In genomic region chr11:55329868-55330772, GRCm38 (mm10) we compare ENCODE assay signal across 15 mouse cellular contexts. TPM values are rescaled to one million over a fixed set of nuclear protein-coding genes. Genes with fewer than 3 reads are reported as not detected.
A peak's percentile ranks its signal among the peaks of the same experiment; 100 is the strongest.
DNase-seq lines count a peak whose midpoint lies in the region; ATAC-seq lines count a peak whose summit lies in the region.
"Had no signal": no experiment of that assay in that cellular context is flagged by ENCODE, and none has a peak within 500 bp of the region (broad histone marks: within the 10 kb centered on the region; RNA-seq: fewer than 3 reads in every experiment).

No protein-coding gene starts in this region.

- H3K4me3 ChIP-seq in kidney, embryonic 15.5 days (replicated peaks), result no peak overlapping the region
- no peak overlapping the region for H3K4me3 ChIP-seq in stomach, embryonic 14.5 days (ENCODE audit: low read depth, low read length)
- H3K4me3 ChIP-seq: forebrain, embryonic 12.5 days; liver, embryonic 12.5 days had no signal

- H3K4me2 ChIP-seq in kidney, embryonic 15.5 days, result no peak overlapping the region
- no peak overlapping the region for H3K4me2 ChIP-seq in stomach, embryonic 14.5 days (replicated peaks; ENCODE audit: low read depth, low read length)
- H3K4me2 ChIP-seq: forebrain, embryonic 12.5 days; liver, embryonic 12.5 days had no signal

- no peaks in the 10 kb centered on the region for H3K36me3 ChIP-seq in kidney, embryonic 15.5 days
- no peaks in the 10 kb centered on the region for H3K36me3 ChIP-seq in stomach, embryonic 14.5 days (ENCODE audit: control insufficient read depth, insufficient read depth, low read length)
- H3K36me3 ChIP-seq: forebrain, embryonic 12.5 days; G1E; liver, embryonic 12.5 days had no signal

- WGBS in kidney, embryonic 15.5 days, result 48% methylated on average over 16 of the region's 16 CpGs
- 55% methylated on average over 16 of the region's 16 CpGs for WGBS in stomach, embryonic 14.5 days

- H3K27ac ChIP-seq in kidney, embryonic 15.5 days, result peak overlapping the region; percentile 62; the same call in 1 of the 2 replicates
- peak overlapping the region; percentile 50; the same call in 1 of the 2 replicates for H3K27ac ChIP-seq in stomach, embryonic 14.5 days (ENCODE audit: low read length)
- H3K27ac ChIP-seq: forebrain, embryonic 12.5 days; liver, embryonic 12.5 days had no signal

- H3K9ac ChIP-seq in kidney, embryonic 15.5 days, result no peak overlapping the region
- no peak overlapping the region for H3K9ac ChIP-seq in stomach, embryonic 14.5 days (replicated peaks; ENCODE audit: low read depth, low read length)
- H3K9ac ChIP-seq: forebrain, embryonic 12.5 days; liver, embryonic 12.5 days had no signal

- ATAC-seq in kidney, embryonic 15.5 days (replicated peaks; ENCODE audit: low FRiP score), result peak; percentile 36; the same call in 1 of the 2 replicates
- peak; percentile 35; the same call in 1 of the 2 replicates for ATAC-seq in stomach, embryonic 14.5 days (ENCODE audit: insufficient number of reproducible peaks, insufficient read depth, low FRiP score, low read depth)
- ATAC-seq: liver, embryonic 12.5 days had no signal

- H3K4me1 ChIP-seq in kidney, embryonic 15.5 days, result peaks cover 20% of the 10 kb centered on the region
- H3K4me1 ChIP-seq in stomach, embryonic 14.5 days (ENCODE audit: control insufficient read depth, insufficient read depth, low read length), result peaks cover 7% of the 10 kb centered on the region; the same call in 1 of the 2 replicates
- H3K4me1 ChIP-seq: liver, embryonic 12.5 days had no signal

- DNase-seq in gastrocnemius, adult 18-20 months (ENCODE audit: low spot score), result peak; percentile 3
- DNase-seq in gastrocnemius, adult 8-10 months (ENCODE audit: low spot score in 2 of 2), result no peak
- DNase-seq in kidney, adult 18-20 months, result no peak
- DNase-seq in lung, postnatal 10 days, result peak; percentile 11
- no peak for DNase-seq in lung, postnatal 36 days
- DNase-seq in urinary bladder, postnatal 14 days (ENCODE audit: low spot score), result no peak
- DNase-seq: cerebellum, adult 18-20 months; right cerebral cortex, postnatal 25 days; thymus, postnatal 4 days had no signal

- H3K27me3 ChIP-seq in kidney, embryonic 15.5 days, result no peaks in the 10 kb centered on the region
- no peaks in the 10 kb centered on the region for H3K27me3 ChIP-seq in stomach, embryonic 14.5 days (ENCODE audit: control insufficient read depth, insufficient read depth, low read length)
- H3K27me3 ChIP-seq: forebrain, embryonic 12.5 days; liver, embryonic 12.5 days had no signal

- no peaks in the 10 kb centered on the region for H3K9me3 ChIP-seq in kidney, embryonic 15.5 days (replicated peaks)
- no peaks in the 10 kb centered on the region for H3K9me3 ChIP-seq in stomach, embryonic 14.5 days (ENCODE audit: control insufficient read depth, low read depth, low read length)
- H3K9me3 ChIP-seq: forebrain, embryonic 12.5 days; G1E; liver, embryonic 12.5 days had no signal

RNA-seq across cellular contexts. Expression of gene Fat2, which starts 6.2 kb away (rescaled TPM):
- under 1 TPM; 0.02 to 0.05 TPM for total RNA-seq in gastrocnemius, adult 18-20 months (2021)
- under 1 TPM in 3 of 4 experiments, not detected in 1; 0.02 to 0.05 (median 0.02) TPM for total RNA-seq in gastrocnemius, adult 8-10 months (2022)
- polyA plus RNA-seq in kidney, embryonic 15.5 days (2015; fragmentation: Nextera tagmentation; extraction: Ambion mirVana), result 0.08 and 0.10 TPM in 2 replicates
- 1.2 and 1.3 TPM in 2 replicates for polyA plus RNA-seq in stomach, embryonic 14.5 days (2014; fragmentation: Nextera tagmentation; extraction: Ambion mirVana)
- total RNA-seq: megakaryocyte-erythroid progenitor cell, adult 5-6 weeks had no signal
- polyA plus RNA-seq: G1E; liver, embryonic 12.5 days had no signal

Comparison
In these comparisons a context has a peak if more than half of its experiments do, and no peak if none do; other contexts are left out.
1. DNase-seq: peak in gastrocnemius, adult 18-20 months (single experiment) and lung, postnatal 10 days (single experiment); none in gastrocnemius, adult 8-10 months (0 of 2), kidney, adult 18-20 months (single experiment), lung, postnatal 36 days (single experiment) and urinary bladder, postnatal 14 days (single experiment).